Mouse (Mus musculus): ENCODE results near the gene Rpl26.
"Not testable (repeated sequence)": the region's sequence is repeated elsewhere in the genome, so short reads cannot be mapped to it uniquely, and the experiment has no call there.

Rpl26 gene

GRCm38 (mm10) chr11:68923191-68923590, 21.8 kb downstream of the Rpl26 start:
- no peak for DNase-seq (ENCODE audit: low spot score)

DNA sequence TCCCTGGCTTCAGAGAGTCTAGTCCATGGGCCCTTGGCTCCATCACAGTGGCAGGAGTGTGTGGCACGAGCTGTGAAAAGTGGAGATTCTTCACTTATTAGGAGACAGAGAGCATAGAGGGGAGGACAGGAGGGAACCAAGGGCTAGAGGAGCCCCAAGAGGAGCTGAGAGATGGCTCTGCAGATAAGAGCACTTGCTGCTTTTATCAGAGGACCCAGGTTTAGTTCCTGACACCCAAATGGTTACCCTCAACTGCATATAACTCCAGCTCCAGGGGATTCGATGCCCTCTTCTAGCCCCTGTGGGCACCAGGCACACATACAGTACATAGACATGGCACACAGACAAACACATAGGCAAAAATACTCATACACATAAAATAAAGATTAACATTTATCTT, 23.4 kb downstream of the Rpl26 start:
- DNase-seq (ENCODE audit: low spot score) = no peak

- no peak for DNase-seq (ENCODE audit: low spot score)
Measured at GRCm38 (mm10) chr11:68926981-68927380, 25.6 kb downstream of the Rpl26 start, which contains the start of gene Odf4. Odf4 (minus strand) TSS chr11:68927081.

GRCm38 (mm10) chr11:68929947-68930346, 28.6 kb downstream of the Rpl26 start:
- DNase-seq (ENCODE audit: low spot score) = no peak

- DNase-seq (ENCODE audit: low spot score) = no peak
Measured at GRCm38 (mm10) chr11:68933885-68934507, 32.6 kb downstream of the Rpl26 start.

GRCm38 (mm10) chr11:68936951-68937350, 35.6 kb downstream of the Rpl26 start:
- DNase-seq (ENCODE audit: low spot score) = not testable (repeated sequence)

GRCm38 (mm10) chr11:68939451-68940304, 38.3 kb downstream of the Rpl26 start:
- peak; percentile 67 for DNase-seq (ENCODE audit: low spot score)

DNA sequence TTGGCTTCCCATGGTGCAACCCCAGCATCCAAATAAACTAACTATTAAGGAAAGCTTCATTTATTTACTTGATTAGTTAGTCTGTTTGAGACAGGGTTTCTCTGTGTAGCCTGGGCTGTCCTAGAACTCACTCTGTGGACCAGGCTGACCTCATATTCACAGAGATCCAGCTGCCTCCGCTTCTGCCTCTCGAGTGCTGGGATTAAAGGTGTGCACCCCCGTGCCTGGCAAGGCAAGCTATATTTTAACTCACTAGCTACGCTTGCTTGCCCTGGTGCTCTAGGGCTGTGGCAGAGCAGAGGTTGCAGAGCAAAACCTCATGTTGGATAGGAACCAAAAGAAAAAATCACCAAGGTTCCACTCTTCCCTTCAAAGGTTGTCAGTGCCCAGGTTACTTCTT, 39.1 kb downstream of the Rpl26 start:
- DNase-seq (ENCODE audit: low spot score) = no peak

DNA sequence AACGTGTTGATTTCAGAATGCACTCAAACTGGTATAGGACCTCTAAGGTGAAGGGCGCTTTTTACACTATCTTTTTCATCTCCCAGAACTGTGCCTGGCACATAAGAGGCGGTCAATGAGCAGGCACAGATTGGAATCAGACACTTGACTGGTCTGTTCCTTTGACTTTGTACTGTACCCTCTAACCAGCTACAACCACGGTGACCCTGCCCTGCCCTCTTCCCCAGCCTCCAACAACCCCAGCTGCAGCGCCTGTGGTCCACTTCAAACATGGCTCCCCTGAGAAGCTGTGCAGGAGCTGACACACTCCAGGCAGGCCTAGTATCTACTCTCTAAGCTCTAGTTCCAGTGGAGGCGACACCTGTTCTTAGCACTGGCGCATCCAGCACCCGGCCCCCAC, 41.3 kb downstream of the Rpl26 start:
- DNase-seq (ENCODE audit: low spot score) = no peak

- DNase-seq (ENCODE audit: low spot score) = no peak
Measured at GRCm38 (mm10) chr11:68945245-68945644, 43.9 kb downstream of the Rpl26 start.

DNA sequence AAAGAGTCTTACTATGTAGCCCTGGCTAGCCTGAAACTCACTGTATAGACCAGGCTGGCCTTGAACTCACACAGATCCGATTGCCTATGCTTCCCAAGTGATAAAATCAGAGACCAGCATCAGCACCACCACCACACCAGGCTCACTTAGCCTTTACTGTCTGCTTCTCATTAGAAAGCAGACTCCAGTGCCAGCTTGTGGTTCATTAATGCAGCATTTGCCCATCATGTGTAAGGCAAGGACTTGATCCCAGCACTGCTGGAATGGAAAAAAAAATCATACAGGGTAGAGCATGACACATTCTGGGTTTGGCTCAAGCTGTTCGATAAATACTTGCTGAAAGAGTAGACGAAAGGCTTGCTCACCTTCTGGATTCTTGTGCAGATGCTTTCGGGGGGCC, 44.6 kb downstream of the Rpl26 start:
- no peak for DNase-seq (ENCODE audit: low spot score)

GRCm38 (mm10) chr11:68946806-68947440, 45.5 kb downstream of the Rpl26 start:
- DNase-seq (ENCODE audit: low spot score) = no peak

- DNase-seq (ENCODE audit: low spot score) = no peak
Measured at GRCm38 (mm10) chr11:68947542-68947993, 46.2 kb downstream of the Rpl26 start.

- no peak for DNase-seq (ENCODE audit: low spot score)
Measured at GRCm38 (mm10) chr11:68953903-68954302, 52.5 kb downstream of the Rpl26 start.

DNA sequence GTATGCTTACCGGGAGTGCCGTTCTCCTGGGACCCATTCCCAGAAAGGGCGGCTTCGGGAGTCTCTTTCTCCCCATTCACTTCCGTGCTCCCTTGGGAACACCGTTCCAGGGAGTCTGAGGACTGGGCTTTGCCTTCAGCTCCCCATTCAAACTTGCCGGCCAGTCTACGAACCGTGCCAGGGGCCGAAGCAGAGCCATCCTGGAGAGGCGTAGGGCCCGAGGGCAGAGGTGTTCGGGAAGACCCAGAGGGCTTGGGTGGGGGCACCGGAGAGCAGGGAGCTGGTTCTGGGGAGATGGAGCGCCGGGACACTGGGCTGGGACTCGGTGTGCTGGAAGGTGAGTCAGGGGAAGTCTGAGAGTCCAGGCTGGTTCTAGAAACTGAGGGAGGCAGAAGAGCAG, 53.0 kb downstream of the Rpl26 start:
- no peak for DNase-seq (ENCODE audit: low spot score)

- DNase-seq (ENCODE audit: low spot score) = no peak
Measured at GRCm38 (mm10) chr11:68955473-68955872, 54.1 kb downstream of the Rpl26 start.

GRCm38 (mm10) chr11:68956107-68956506, 54.7 kb downstream of the Rpl26 start:
- no peak for DNase-seq (ENCODE audit: low spot score)
